Mouse (Mus musculus) megakaryocyte, embryonic 14.5 days (primary cell): ENCODE results near the gene Syt13. TPM values are rescaled to one million over a fixed set of nuclear protein-coding genes. Genes with fewer than 3 reads are reported as not detected.

Source experiments
- H3K27me3 ChIP-seq: replicated peaks from 2 replicates; pipeline ENCODE3; 2012; ENCODE audit warnings: inconsistent platforms
- H3K36me3 ChIP-seq: replicated peaks from 2 replicates; pipeline ENCODE3; 2012; ENCODE audit warnings: low read length, inconsistent platforms, mixed read lengths
- H3K4me1 ChIP-seq: 2 replicates; pipeline ENCODE4 v1.6.1; 2012; ENCODE audit warnings: inconsistent platforms
- H3K4me3 ChIP-seq: replicated peaks from 2 replicates; pipeline ENCODE3; 2012; ENCODE audit warnings: moderate library complexity, mild to moderate bottlenecking, inconsistent platforms
- H3K9me3 ChIP-seq: 2 replicates; pipeline ENCODE4 v1.6.1; 2012; ENCODE audit warnings: inconsistent platforms
- FLI1 ChIP-seq: IDR thresholded peaks from 2 replicates; pipeline ENCODE4 v1.6.1; 2012; ENCODE audit warnings: low read length, inconsistent platforms, mixed read lengths
- GATA1 ChIP-seq: IDR thresholded peaks from 3 replicates; pipeline ENCODE4 v1.6.1; 2012; ENCODE audit warnings: mixed read lengths, low read length, inconsistent platforms, borderline replicate concordance
- polyA plus RNA-seq: library from polyadenylated mRNA; stranded (reverse); fragments of >175 nt; gene quantifications from 2 replicates; pipeline ENCODE4 v1.2.3, GENCODE M21; 2012; ENCODE audit warnings: low replicate concordance; ENCODE audit not compliant: insufficient read depth

Gene Syt13
- polyA plus RNA-seq, 1 experiment, result 39.6 TPM

GRCm38 (mm10) chr2:92940963-92941362, 26.1 kb downstream of the Syt13 start:
- peaks cover 29% of the 10 kb centered on the region for H3K4me1 ChIP-seq
- TF ChIP-seq GATA1 (no peak), FLI1 (no peak)
- peaks cover 72% of the 10 kb centered on the region for H3K27me3 ChIP-seq
- H3K9me3 ChIP-seq, result 0 out of 2 replicates have a peak, but pooled peaks cover 5% of the 10 kb centered on the region
- no peak overlapping the region for H3K4me3 ChIP-seq
- H3K36me3 ChIP-seq, result peaks cover 85% of the 10 kb centered on the region

GRCm38 (mm10) chr2:92941463-92941862, 26.6 kb downstream of the Syt13 start:
- H3K4me3 ChIP-seq, result no peak overlapping the region
- TF ChIP-seq GATA1 (no peak), FLI1 (no peak)
- 0 out of 2 replicates have a peak, but pooled peaks cover 5% of the 10 kb centered on the region for H3K9me3 ChIP-seq
- H3K27me3 ChIP-seq, result peaks cover 75% of the 10 kb centered on the region
- peaks cover 31% of the 10 kb centered on the region for H3K4me1 ChIP-seq
- peaks cover 88% of the 10 kb centered on the region for H3K36me3 ChIP-seq

GRCm38 (mm10) chr2:92943406-92943805, 28.5 kb downstream of the Syt13 start:
- Histone ChIP-seq H3K4me3 (no peak overlapping the region), H3K36me3 (peaks cover 96% of the 10 kb centered on the region), H3K27me3 (peaks cover 79% of the 10 kb centered on the region), H3K9me3 (0 out of 2 replicates have a peak, but pooled peaks cover 5% of the 10 kb centered on the region), H3K4me1 (peaks cover 35% of the 10 kb centered on the region)
- TF ChIP-seq GATA1, result no peak
- no peak for TF ChIP-seq FLI1

GRCm38 (mm10) chr2:92944356-92944755, 29.5 kb downstream of the Syt13 start:
- peaks cover 77% of the 10 kb centered on the region for H3K27me3 ChIP-seq
- no peak for TF ChIP-seq GATA1
- TF ChIP-seq FLI1, result no peak

GRCm38 (mm10) chr2:92945125-92945746, 30.3 kb downstream of the Syt13 start:
- Histone ChIP-seq H3K4me1 (peaks cover 48% of the 10 kb centered on the region), H3K4me3 (no peak overlapping the region), H3K27me3 (peaks cover 69% of the 10 kb centered on the region), H3K36me3 (peaks cover 97% of the 10 kb centered on the region), H3K9me3 (0 out of 2 replicates have a peak, but pooled peaks cover 5% of the 10 kb centered on the region)
- TF ChIP-seq GATA1, result no peak
- no peak for TF ChIP-seq FLI1

More at GRCm38 (mm10) chr2:92944356-92944755, 29.5 kb downstream of the Syt13 start:
- Histone ChIP-seq H3K4me3 (no peak overlapping the region), H3K9me3 (0 out of 2 replicates have a peak, but pooled peaks cover 5% of the 10 kb centered on the region), H3K4me1 (peaks cover 45% of the 10 kb centered on the region), H3K36me3 (peaks cover 99% of the 10 kb centered on the region)

- peaks cover 64% of the 10 kb centered on the region for H3K27me3 ChIP-seq
- TF ChIP-seq FLI1 (no peak), GATA1 (no peak)
- no peak overlapping the region for H3K4me3 ChIP-seq
- peaks cover 50% of the 10 kb centered on the region for H3K4me1 ChIP-seq
- H3K9me3 ChIP-seq, result 0 out of 2 replicates have a peak, but pooled peaks cover 5% of the 10 kb centered on the region
- peaks cover 95% of the 10 kb centered on the region for H3K36me3 ChIP-seq
Measured at GRCm38 (mm10) chr2:92945824-92946598, 31.1 kb downstream of the Syt13 start.

GRCm38 (mm10) chr2:92947981-92948698, 33.2 kb downstream of the Syt13 start:
- 0 out of 2 replicates have a peak, but pooled peaks cover 5% of the 10 kb centered on the region for H3K9me3 ChIP-seq
- peaks cover 65% of the 10 kb centered on the region for H3K4me1 ChIP-seq
- H3K36me3 ChIP-seq, result peaks cover 94% of the 10 kb centered on the region
- TF ChIP-seq FLI1 (no peak), GATA1 (no peak)
- peaks cover 46% of the 10 kb centered on the region for H3K27me3 ChIP-seq
- no peak overlapping the region for H3K4me3 ChIP-seq

GRCm38 (mm10) chr2:92948699-92949300, 33.9 kb downstream of the Syt13 start:
- TF ChIP-seq GATA1 (no peak), FLI1 (no peak)
- peaks cover 69% of the 10 kb centered on the region for H3K4me1 ChIP-seq
- peaks cover 41% of the 10 kb centered on the region for H3K27me3 ChIP-seq

GRCm38 (mm10) chr2:92949518-92949917, 34.6 kb downstream of the Syt13 start:
- Histone ChIP-seq H3K9me3 (0 out of 2 replicates have a peak, but pooled peaks cover 5% of the 10 kb centered on the region), H3K4me1 (peaks cover 72% of the 10 kb centered on the region), H3K36me3 (peaks cover 94% of the 10 kb centered on the region), H3K27me3 (peaks cover 37% of the 10 kb centered on the region), H3K4me3 (no peak overlapping the region)
- TF ChIP-seq GATA1 (no peak), FLI1 (no peak)

More at GRCm38 (mm10) chr2:92948699-92949300, 33.9 kb downstream of the Syt13 start:
- Histone ChIP-seq H3K9me3 (0 out of 2 replicates have a peak, but pooled peaks cover 5% of the 10 kb centered on the region), H3K4me3 (no peak overlapping the region), H3K36me3 (peaks cover 94% of the 10 kb centered on the region)
